Mouse (Mus musculus): ENCODE data around the gene Shisa6. TPM values are rescaled to one million over a fixed set of nuclear protein-coding genes. Genes with fewer than 3 reads are reported as not detected.

Gene Shisa6
- polyA plus RNA-seq, 1 experiment from 2014 or later = 0.80 TPM

DNA sequence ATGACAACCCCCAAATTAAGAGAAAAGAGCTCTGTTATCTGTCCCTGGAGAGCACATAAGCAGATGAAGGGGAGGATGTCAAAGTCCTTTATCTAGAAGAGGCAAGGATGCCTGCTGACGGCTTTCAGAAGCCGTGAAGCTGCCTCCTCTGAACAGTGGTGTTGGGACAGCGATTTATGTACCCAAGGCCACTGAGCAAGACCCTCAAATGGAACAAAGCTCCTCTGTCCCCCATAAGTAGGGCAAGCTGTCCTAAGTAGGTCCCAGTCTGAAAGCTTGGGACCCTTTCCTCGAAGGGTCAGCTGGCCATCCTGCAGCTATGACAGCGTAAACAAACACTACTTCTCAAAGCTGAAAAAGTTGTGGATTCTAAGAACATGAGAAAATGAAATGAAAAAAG lies 11.4 kb downstream of the Shisa6 start:
- no peaks in the 10 kb centered on the region for H3K27me3 ChIP-seq (ENCODE audit: control insufficient read depth, insufficient read depth, low read length)

DNA sequence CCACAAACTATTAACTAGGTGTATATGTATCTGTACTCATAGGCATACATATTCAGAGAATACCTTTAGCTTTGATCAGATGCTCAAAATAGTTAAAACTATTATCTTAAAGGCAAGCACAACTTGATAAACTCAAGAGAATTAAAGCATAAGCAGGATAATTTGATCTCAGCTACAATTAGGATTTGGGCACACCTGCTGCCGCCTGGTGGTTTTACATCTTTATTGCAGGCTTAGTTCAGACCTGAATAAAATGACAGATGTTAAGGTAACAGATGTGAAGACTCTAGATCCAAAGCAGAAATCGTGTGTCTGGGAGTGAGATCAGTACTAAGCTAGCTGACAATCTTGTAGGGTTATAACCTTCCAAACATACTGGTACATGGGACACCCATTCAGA lies 24.8 kb downstream of the Shisa6 start:
- Histone ChIP-seq H3K27me3 (ENCODE audit: control insufficient read depth, insufficient read depth, low read length) (no peaks in the 10 kb centered on the region), H3K36me3 (ENCODE audit: control insufficient read depth, insufficient read depth, low read length) (no peaks in the 10 kb centered on the region), H3K4me1 (ENCODE audit: control insufficient read depth, insufficient read depth, low read length) (peaks cover 2% of the 10 kb centered on the region; the same call in 1 of the 2 replicates), H3K4me3 (ENCODE audit: low read depth, low read length) (no peak overlapping the region), H3K4me2 (replicated peaks; ENCODE audit: low read depth, low read length) (no peak overlapping the region), H3K9ac (replicated peaks; ENCODE audit: low read depth, low read length) (no peak overlapping the region), H3K9me3 (ENCODE audit: control insufficient read depth, low read depth, low read length) (no peaks in the 10 kb centered on the region), H3K27ac (ENCODE audit: low read length) (no peak overlapping the region)
- ATAC-seq (ENCODE audit: insufficient number of reproducible peaks, insufficient read depth, low FRiP score, low read depth) = no peak
- WGBS = 72% methylated on average over 2 of the region's 2 CpGs

More for the DNA sequence above, 11.4 kb downstream of the Shisa6 start:
- no peaks in the 10 kb centered on the region for H3K4me1 ChIP-seq (ENCODE audit: control insufficient read depth, insufficient read depth, low read length)
- no peak overlapping the region for H3K4me2 ChIP-seq (replicated peaks; ENCODE audit: low read depth, low read length)
- H3K4me3 ChIP-seq (ENCODE audit: low read depth, low read length) = no peak overlapping the region
- H3K27ac ChIP-seq (ENCODE audit: low read length) = no peak overlapping the region
- no peaks in the 10 kb centered on the region for H3K36me3 ChIP-seq (ENCODE audit: control insufficient read depth, insufficient read depth, low read length)
- no peak for ATAC-seq (ENCODE audit: insufficient number of reproducible peaks, insufficient read depth, low FRiP score, low read depth)
- H3K9me3 ChIP-seq (ENCODE audit: control insufficient read depth, low read depth, low read length) = no peaks in the 10 kb centered on the region
- 48% methylated on average over 5 of the region's 5 CpGs for WGBS
- no peak overlapping the region for H3K9ac ChIP-seq (replicated peaks; ENCODE audit: low read depth, low read length)

GRCm38 (mm10) chr11:66498857-66499445 lies 26.8 kb downstream of the Shisa6 start:
- 73% methylated on average over 9 of the region's 9 CpGs for whole genome bisulfite sequencing
- no peaks in the 10 kb centered on the region for H3K9me3 ChIP-seq (ENCODE audit: control insufficient read depth, low read depth, low read length)
- H3K4me2 ChIP-seq (replicated peaks; ENCODE audit: low read depth, low read length) = no peak overlapping the region
- no peak overlapping the region for H3K27ac ChIP-seq (ENCODE audit: low read length)
- no peak for ATAC-seq (ENCODE audit: insufficient number of reproducible peaks, insufficient read depth, low FRiP score, low read depth)
- no peaks in the 10 kb centered on the region for H3K36me3 ChIP-seq (ENCODE audit: control insufficient read depth, insufficient read depth, low read length)
- no peak overlapping the region for H3K9ac ChIP-seq (replicated peaks; ENCODE audit: low read depth, low read length)
- H3K4me3 ChIP-seq (ENCODE audit: low read depth, low read length) = no peak overlapping the region
- no peaks in the 10 kb centered on the region for H3K27me3 ChIP-seq (ENCODE audit: control insufficient read depth, insufficient read depth, low read length)
- peaks cover 2% of the 10 kb centered on the region; the same call in 1 of the 2 replicates for H3K4me1 ChIP-seq (ENCODE audit: control insufficient read depth, insufficient read depth, low read length)

DNA sequence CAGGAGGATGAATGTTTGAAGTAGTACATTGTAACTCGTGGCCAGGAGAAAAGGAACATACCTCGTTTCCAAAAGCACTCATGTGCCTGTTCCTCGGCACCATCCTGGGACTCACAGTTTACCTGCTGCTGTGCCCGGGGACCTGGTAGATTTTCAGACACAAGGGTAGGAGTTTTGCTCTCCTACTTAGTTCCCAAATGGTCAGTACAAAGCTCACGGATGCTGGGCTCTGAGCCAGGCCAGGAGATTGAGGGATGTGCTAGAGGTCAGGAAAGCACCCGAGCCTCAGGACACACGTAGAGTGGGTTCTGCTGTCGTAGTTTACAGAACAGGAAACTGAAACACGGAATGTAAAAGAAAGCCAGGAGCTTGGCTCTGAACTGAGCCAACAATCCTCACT lies 29.5 kb downstream of the Shisa6 start:
- 59% methylated on average over 9 of the region's 9 CpGs for WGBS
- Histone ChIP-seq H3K9me3 (ENCODE audit: control insufficient read depth, low read depth, low read length) (no peaks in the 10 kb centered on the region), H3K9ac (replicated peaks; ENCODE audit: low read depth, low read length) (no peak overlapping the region), H3K4me3 (ENCODE audit: low read depth, low read length) (no peak overlapping the region), H3K36me3 (ENCODE audit: control insufficient read depth, insufficient read depth, low read length) (no peaks in the 10 kb centered on the region), H3K27me3 (ENCODE audit: control insufficient read depth, insufficient read depth, low read length) (no peaks in the 10 kb centered on the region), H3K4me2 (replicated peaks; ENCODE audit: low read depth, low read length) (no peak overlapping the region), H3K27ac (ENCODE audit: low read length) (no peak overlapping the region), H3K4me1 (ENCODE audit: control insufficient read depth, insufficient read depth, low read length) (peaks cover 2% of the 10 kb centered on the region; the same call in 1 of the 2 replicates)
- no peak for ATAC-seq (ENCODE audit: insufficient number of reproducible peaks, insufficient read depth, low FRiP score, low read depth)

GRCm38 (mm10) chr11:66494391-66494790 lies 31.4 kb downstream of the Shisa6 start:
- no peak overlapping the region for H3K27ac ChIP-seq (ENCODE audit: low read length)

GRCm38 (mm10) chr11:66487765-66488164 lies 38.0 kb downstream of the Shisa6 start:
- H3K36me3 ChIP-seq (ENCODE audit: control insufficient read depth, insufficient read depth, low read length) = no peaks in the 10 kb centered on the region
- no peak overlapping the region for H3K27ac ChIP-seq (ENCODE audit: low read length)
- no peaks in the 10 kb centered on the region for H3K27me3 ChIP-seq (ENCODE audit: control insufficient read depth, insufficient read depth, low read length)
- H3K4me2 ChIP-seq (replicated peaks; ENCODE audit: low read depth, low read length) = no peak overlapping the region
- 83% methylated on average over 4 of the region's 4 CpGs for WGBS
- H3K4me3 ChIP-seq (ENCODE audit: low read depth, low read length) = no peak overlapping the region
- no peaks in the 10 kb centered on the region for H3K4me1 ChIP-seq (ENCODE audit: control insufficient read depth, insufficient read depth, low read length)
- no peaks in the 10 kb centered on the region for H3K9me3 ChIP-seq (ENCODE audit: control insufficient read depth, low read depth, low read length)
- H3K9ac ChIP-seq (replicated peaks; ENCODE audit: low read depth, low read length) = no peak overlapping the region
- no peak for ATAC-seq (ENCODE audit: insufficient number of reproducible peaks, insufficient read depth, low FRiP score, low read depth)

More at GRCm38 (mm10) chr11:66494391-66494790, 31.4 kb downstream of the Shisa6 start:
- no peak overlapping the region for H3K4me2 ChIP-seq (replicated peaks; ENCODE audit: low read depth, low read length)
- H3K4me3 ChIP-seq (ENCODE audit: low read depth, low read length) = no peak overlapping the region
- no peaks in the 10 kb centered on the region for H3K27me3 ChIP-seq (ENCODE audit: control insufficient read depth, insufficient read depth, low read length)
- H3K9me3 ChIP-seq (ENCODE audit: control insufficient read depth, low read depth, low read length) = no peaks in the 10 kb centered on the region
- 81% methylated on average over 3 of the region's 3 CpGs for WGBS
- no peak overlapping the region for H3K9ac ChIP-seq (replicated peaks; ENCODE audit: low read depth, low read length)
- H3K4me1 ChIP-seq (ENCODE audit: control insufficient read depth, insufficient read depth, low read length) = peaks cover 2% of the 10 kb centered on the region; the same call in 1 of the 2 replicates
- H3K36me3 ChIP-seq (ENCODE audit: control insufficient read depth, insufficient read depth, low read length) = no peaks in the 10 kb centered on the region
- ATAC-seq (ENCODE audit: insufficient number of reproducible peaks, insufficient read depth, low FRiP score, low read depth) = no peak

GRCm38 (mm10) chr11:66482501-66482900 lies 43.3 kb downstream of the Shisa6 start:
- Histone ChIP-seq H3K36me3 (ENCODE audit: control insufficient read depth, insufficient read depth, low read length) (no peaks in the 10 kb centered on the region), H3K4me3 (ENCODE audit: low read depth, low read length) (no peak overlapping the region), H3K9me3 (ENCODE audit: control insufficient read depth, low read depth, low read length) (no peaks in the 10 kb centered on the region), H3K9ac (replicated peaks; ENCODE audit: low read depth, low read length) (no peak overlapping the region), H3K27me3 (ENCODE audit: control insufficient read depth, insufficient read depth, low read length) (no peaks in the 10 kb centered on the region), H3K4me2 (replicated peaks; ENCODE audit: low read depth, low read length) (no peak overlapping the region), H3K27ac (ENCODE audit: low read length) (no peak overlapping the region), H3K4me1 (ENCODE audit: control insufficient read depth, insufficient read depth, low read length) (no peaks in the 10 kb centered on the region)
- WGBS = 61% methylated on average over 6 of the region's 6 CpGs
- no peak for ATAC-seq (ENCODE audit: insufficient number of reproducible peaks, insufficient read depth, low FRiP score, low read depth)

GRCm38 (mm10) chr11:66442631-66443030 lies 83.1 kb downstream of the Shisa6 start:
- WGBS = 51% methylated on average over 5 of the region's 5 CpGs

DNA sequence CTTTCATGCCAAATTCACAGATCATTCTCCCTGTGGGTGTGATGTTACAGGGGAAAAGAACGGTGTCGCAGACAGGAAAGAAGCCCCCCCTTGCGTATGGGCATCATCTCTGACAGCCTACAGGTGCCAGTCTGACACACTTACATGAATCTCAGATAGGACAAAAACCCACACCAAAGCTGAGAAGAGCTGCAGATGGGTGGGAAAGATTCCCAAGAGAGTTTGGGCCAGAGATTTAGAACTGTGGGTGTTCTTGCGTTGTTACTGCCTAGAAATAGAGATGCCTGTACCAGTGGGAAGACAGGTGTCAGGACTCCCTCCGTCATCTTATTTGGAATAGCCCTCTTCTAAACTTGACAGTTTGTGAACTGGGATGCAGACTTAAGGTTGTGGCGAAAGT lies 99.6 kb downstream of the Shisa6 start:
- no peaks in the 10 kb centered on the region for H3K4me1 ChIP-seq (ENCODE audit: control insufficient read depth, insufficient read depth, low read length)
- no peak for ATAC-seq (ENCODE audit: insufficient number of reproducible peaks, insufficient read depth, low FRiP score, low read depth)
- H3K4me2 ChIP-seq (replicated peaks; ENCODE audit: low read depth, low read length) = no peak overlapping the region
- H3K9ac ChIP-seq (replicated peaks; ENCODE audit: low read depth, low read length) = no peak overlapping the region
- H3K4me3 ChIP-seq (ENCODE audit: low read depth, low read length) = no peak overlapping the region
- H3K27ac ChIP-seq (ENCODE audit: low read length) = no peak overlapping the region
- no peaks in the 10 kb centered on the region for H3K27me3 ChIP-seq (ENCODE audit: control insufficient read depth, insufficient read depth, low read length)
- no peaks in the 10 kb centered on the region for H3K36me3 ChIP-seq (ENCODE audit: control insufficient read depth, insufficient read depth, low read length)
- 91% methylated on average over 6 of the region's 6 CpGs for WGBS
- no peaks in the 10 kb centered on the region for H3K9me3 ChIP-seq (ENCODE audit: control insufficient read depth, low read depth, low read length)

More at GRCm38 (mm10) chr11:66442631-66443030, 83.1 kb downstream of the Shisa6 start:
- ATAC-seq (ENCODE audit: insufficient number of reproducible peaks, insufficient read depth, low FRiP score, low read depth) = no peak
- H3K9ac ChIP-seq (replicated peaks; ENCODE audit: low read depth, low read length) = no peak overlapping the region
- H3K36me3 ChIP-seq (ENCODE audit: control insufficient read depth, insufficient read depth, low read length) = no peaks in the 10 kb centered on the region
- no peaks in the 10 kb centered on the region for H3K9me3 ChIP-seq (ENCODE audit: control insufficient read depth, low read depth, low read length)
- H3K27me3 ChIP-seq (ENCODE audit: control insufficient read depth, insufficient read depth, low read length) = no peaks in the 10 kb centered on the region
- H3K4me1 ChIP-seq (ENCODE audit: control insufficient read depth, insufficient read depth, low read length) = no peaks in the 10 kb centered on the region
- H3K4me3 ChIP-seq (ENCODE audit: low read depth, low read length) = no peak overlapping the region
- H3K27ac ChIP-seq (ENCODE audit: low read length) = no peak overlapping the region
- H3K4me2 ChIP-seq (replicated peaks; ENCODE audit: low read depth, low read length) = no peak overlapping the region

Data from stomach, embryonic 14.5 days (tissue).